Mouse (Mus musculus): ENCODE measurements at regions not wholly inside any gene's neighbourhood (a gene's known extent, or its start where the extent isn't known, plus 50 kb on each side); places are given as distances from the start of the nearest gene placed in this dataset.
"Not testable (repeated sequence)": the region's sequence is repeated elsewhere in the genome, so short reads cannot be mapped to it uniquely, and the experiment has no call there.

GRCm38 (mm10) chr12:22156467-22157037 lies 739.1 kb upstream of the Ywhaq start:
- WGBS (ENCODE audit: insufficient replicate concordance) = 5% methylated on average over 30 of the region's 47 CpGs
- ATAC-seq (replicated peaks; ENCODE audit: insufficient number of reproducible peaks, low FRiP score, low TSS enrichment); H3K4me2 ChIP-seq; H3K4me1 ChIP-seq (ENCODE audit: control insufficient read depth, insufficient read depth, low read length); H3K9me3 ChIP-seq (replicated peaks; ENCODE audit: control insufficient read depth, low read length); H3K36me3 ChIP-seq (ENCODE audit: control insufficient read depth, insufficient read depth, low read length); H3K27me3 ChIP-seq (ENCODE audit: control insufficient read depth, insufficient read depth, low read length); H3K9ac ChIP-seq (ENCODE audit: low read depth, low read length); H3K27ac ChIP-seq (ENCODE audit: low read depth, low read length): not testable (repeated sequence)
- H3K4me3 ChIP-seq (ENCODE audit: low read depth, low read length) = peak overlapping the region; percentile 16; the same call in 1 of the 2 replicates

- ATAC-seq (replicated peaks; ENCODE audit: insufficient number of reproducible peaks, low FRiP score, low TSS enrichment); H3K4me1 ChIP-seq (ENCODE audit: control insufficient read depth, insufficient read depth, low read length); H3K9me3 ChIP-seq (replicated peaks; ENCODE audit: control insufficient read depth, low read length); H3K9ac ChIP-seq (ENCODE audit: low read depth, low read length); H3K27ac ChIP-seq (ENCODE audit: low read depth, low read length); H3K36me3 ChIP-seq (ENCODE audit: control insufficient read depth, insufficient read depth, low read length); H3K4me2 ChIP-seq; H3K27me3 ChIP-seq (ENCODE audit: control insufficient read depth, insufficient read depth, low read length); H3K4me3 ChIP-seq (ENCODE audit: low read depth, low read length): not testable (repeated sequence)
- WGBS (ENCODE audit: insufficient replicate concordance) = 64% methylated on average over 5 of the region's 8 CpGs
Measured at GRCm38 (mm10) chr12:22155341-22155740, 737.9 kb upstream of the Ywhaq start.

Measured in heart, embryonic 11.5 days (tissue).